Mouse (Mus musculus) monocyte, adult 5-6 weeks (primary cell): ENCODE results near the gene Gm36864. TPM values are rescaled to one million over a fixed set of nuclear protein-coding genes. Genes with fewer than 3 reads are reported as not detected.
A peak's percentile ranks its signal among the peaks of the same experiment; 100 is the strongest.
"Not testable (repeated sequence)": the region's sequence is repeated elsewhere in the genome, so short reads cannot be mapped to it uniquely, and the experiment has no call there.

Experiments
- ATAC-seq: fragments of 153-309, 156-312 bp; replicated peaks from 2 replicates; pipeline ENCODE4 v1.8.0; 2017; ENCODE audit warnings: mild to moderate bottlenecking; ENCODE audit not compliant: low TSS enrichment, insufficient number of reproducible peaks, severe bottlenecking, poor library complexity, low FRiP score
- total RNA-seq: library from RNA; stranded (forward); fragments of 200-1000, 200-491, 200-594 nt; gene quantifications from 3 replicates; pipeline ENCODE4 v1.2.3, GENCODE M21; 2017

Gm36864 gene
- not detected in 3 replicates for total RNA-seq

- no peak for ATAC-seq
Observed at GRCm38 (mm10) chr7:44235909-44236308, at the start of gene Gm36864. Gene Gm36864 (plus strand): TSS chr7:44236177.

DNA sequence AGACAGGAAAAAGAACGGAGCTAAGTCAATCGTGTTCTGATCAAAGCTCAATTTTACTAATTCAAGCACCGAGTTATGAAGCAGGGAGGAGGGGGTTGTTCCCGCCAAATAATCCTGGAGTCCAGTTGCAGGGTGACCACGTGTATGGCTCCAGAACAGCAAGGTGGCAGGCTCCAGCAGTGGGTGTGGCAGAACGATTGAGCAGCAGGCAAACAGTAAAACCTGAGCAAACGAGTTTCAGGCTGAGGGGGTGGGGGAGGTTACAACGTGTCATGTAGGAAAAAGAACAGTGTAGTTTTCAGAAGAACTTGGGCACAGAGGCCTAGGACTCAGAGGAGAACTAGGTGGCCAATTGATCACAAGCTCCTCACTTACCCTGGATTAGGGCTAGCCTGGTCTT is 49.5 kb upstream of the Gm36864 start:
- ATAC-seq: not testable (repeated sequence)

- not testable (repeated sequence) for ATAC-seq
Observed at GRCm38 (mm10) chr7:44187936-44188335, 48.0 kb upstream of the Gm36864 start, which contains the start of gene Klk1b24. Gene Klk1b24 (plus strand): TSS chr7:44188236.

DNA sequence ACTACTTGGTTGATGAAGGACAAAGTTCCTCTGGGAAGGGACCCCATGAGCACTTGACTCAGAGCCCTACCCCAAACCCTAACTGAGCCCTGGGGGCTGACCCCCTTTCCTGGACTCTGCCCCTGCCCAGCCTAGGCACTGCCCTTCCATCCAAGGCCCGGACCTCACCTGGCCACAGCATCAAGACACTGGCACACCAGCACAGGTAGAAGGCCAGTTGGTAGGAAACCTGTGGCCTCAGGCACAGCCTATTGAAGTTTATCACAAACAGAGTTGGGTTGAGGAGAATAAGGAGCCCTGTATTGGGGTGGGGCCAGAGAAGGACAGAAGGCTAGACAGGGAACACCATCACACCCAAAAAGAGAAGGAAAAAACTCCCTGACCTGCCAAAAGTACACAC is 42.5 kb upstream of the Gm36864 start:
- not testable (repeated sequence) for ATAC-seq

- no peak for ATAC-seq
Observed at GRCm38 (mm10) chr7:44197891-44198290, 38.1 kb upstream of the Gm36864 start, which contains the start of gene Klk1b3. Gene Klk1b3 (plus strand): TSS chr7:44198191.

GRCm38 (mm10) chr7:44207135-44207534 is 28.8 kb upstream of the Gm36864 start, which contains the start of gene Klk1b4:
Gene Klk1b4 (plus strand): TSS chr7:44207435.
- not testable (repeated sequence) for ATAC-seq

- no peak for ATAC-seq
Observed at GRCm38 (mm10) chr7:44208307-44208706, 27.7 kb upstream of the Gm36864 start.

DNA sequence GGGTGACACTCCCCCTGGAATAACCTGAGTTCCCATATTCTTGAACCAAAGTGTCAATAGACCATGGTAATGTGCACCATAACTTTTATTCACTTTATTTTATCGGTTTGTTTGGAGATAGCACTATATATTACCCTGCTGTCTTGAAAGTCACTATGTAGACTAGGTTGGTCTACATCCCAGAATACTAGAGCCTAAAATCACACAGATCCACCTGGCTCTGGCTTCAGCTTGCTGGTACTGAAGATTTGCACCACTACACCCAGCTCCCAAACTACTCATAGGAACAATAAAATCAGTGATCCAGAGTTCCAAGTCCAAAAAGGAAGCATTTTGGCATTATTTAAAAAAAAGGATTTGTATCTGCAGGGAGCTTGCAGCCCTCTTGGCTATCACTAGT is 20.3 kb upstream of the Gm36864 start, which contains the start of gene Klk1b5:
Gene Klk1b5, plus strand, starts transcription at position 301 of the 400 bp plus-strand sequence.
- ATAC-seq: no peak

- ATAC-seq: not testable (repeated sequence)
Observed at GRCm38 (mm10) chr7:44221601-44222000, 14.4 kb upstream of the Gm36864 start.

DNA sequence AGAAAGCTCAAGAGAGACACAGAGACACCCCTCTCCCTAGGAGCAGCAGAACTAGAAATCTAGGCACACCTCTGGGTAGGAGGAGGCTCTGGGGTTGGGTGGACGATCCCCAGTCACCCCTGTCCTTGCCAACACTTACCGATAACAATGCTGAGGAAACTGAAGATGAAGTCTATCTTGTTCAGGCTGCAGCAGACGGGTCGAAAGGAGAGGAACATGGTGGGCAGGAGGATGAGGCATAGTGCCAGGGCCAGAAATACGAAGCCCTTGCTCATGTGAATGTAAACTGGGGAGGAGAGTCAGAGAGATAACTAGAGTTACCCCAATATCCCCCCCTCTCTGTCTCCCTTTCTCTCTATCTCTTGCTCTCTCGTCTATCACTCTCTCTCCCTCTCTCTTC is 13.6 kb upstream of the Gm36864 start:
- ATAC-seq: not testable (repeated sequence)

DNA sequence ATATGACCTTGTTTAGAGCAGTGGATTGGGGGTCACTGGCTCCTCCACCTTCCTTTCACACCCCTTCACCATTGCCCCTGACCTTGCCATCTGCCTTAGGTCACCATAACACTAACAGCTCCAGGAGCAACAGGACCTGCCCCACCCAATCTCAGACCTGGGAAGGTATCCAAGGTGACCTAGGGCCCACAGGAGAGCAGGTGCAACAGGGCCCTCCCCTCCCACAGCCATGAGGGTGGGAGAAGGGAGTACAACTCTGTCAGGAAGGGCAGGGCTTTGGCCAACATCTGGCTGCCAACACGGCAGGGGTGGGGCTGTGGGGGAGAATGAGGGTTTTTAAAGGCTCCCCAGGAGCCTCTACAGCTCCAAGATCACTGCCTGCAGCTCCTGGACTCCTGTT is 10.9 kb upstream of the Gm36864 start, which contains the start of gene Klk1:
Gene Klk1, plus strand, starts transcription at position 285 of the 400 bp plus-strand sequence.
- ATAC-seq: no peak

DNA sequence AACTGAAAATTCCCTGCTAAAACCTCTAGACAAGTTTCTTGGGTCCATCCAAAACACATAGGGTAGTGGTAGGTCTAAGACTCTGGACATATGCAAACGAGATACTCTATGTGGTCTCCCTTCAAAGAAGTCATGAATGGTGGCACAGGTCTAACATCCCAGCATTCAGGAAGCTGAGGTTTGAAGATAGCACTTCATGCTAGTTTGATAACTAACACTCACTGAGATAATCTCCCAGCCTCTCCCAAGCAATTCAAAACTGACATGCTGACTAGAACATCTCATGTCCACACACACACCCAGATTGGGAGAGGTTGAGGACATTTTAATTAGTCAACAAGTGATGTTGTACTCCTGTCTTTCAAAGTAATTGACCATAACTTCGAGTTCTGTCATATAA is 3.9 kb downstream of the Gm36864 start:
- ATAC-seq: no peak

DNA sequence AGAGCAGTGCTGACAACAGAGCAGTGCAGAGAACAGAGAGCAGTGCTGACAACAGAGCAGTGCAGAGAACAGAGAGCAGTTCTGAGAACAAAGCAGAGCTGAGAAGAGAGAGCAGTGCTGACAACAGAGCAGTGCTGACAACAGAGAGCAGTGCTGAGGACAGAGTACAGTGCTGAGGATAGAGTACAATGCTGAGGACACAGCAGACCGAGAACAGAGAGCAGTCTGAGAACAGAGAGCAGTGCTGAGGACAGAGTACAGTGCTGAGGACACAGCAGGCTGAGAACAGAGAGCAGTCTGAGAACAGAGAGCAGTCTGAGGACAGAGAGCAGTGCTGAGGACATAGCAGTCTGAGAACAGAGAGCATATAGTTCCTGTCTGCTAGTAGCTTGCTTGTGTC is 4.7 kb downstream of the Gm36864 start:
- no peak for ATAC-seq

- ATAC-seq: no peak
Observed at GRCm38 (mm10) chr7:44241163-44241562, 5.2 kb downstream of the Gm36864 start.

- no peak for ATAC-seq
Observed at GRCm38 (mm10) chr7:44244080-44244479, 8.1 kb downstream of the Gm36864 start.

DNA sequence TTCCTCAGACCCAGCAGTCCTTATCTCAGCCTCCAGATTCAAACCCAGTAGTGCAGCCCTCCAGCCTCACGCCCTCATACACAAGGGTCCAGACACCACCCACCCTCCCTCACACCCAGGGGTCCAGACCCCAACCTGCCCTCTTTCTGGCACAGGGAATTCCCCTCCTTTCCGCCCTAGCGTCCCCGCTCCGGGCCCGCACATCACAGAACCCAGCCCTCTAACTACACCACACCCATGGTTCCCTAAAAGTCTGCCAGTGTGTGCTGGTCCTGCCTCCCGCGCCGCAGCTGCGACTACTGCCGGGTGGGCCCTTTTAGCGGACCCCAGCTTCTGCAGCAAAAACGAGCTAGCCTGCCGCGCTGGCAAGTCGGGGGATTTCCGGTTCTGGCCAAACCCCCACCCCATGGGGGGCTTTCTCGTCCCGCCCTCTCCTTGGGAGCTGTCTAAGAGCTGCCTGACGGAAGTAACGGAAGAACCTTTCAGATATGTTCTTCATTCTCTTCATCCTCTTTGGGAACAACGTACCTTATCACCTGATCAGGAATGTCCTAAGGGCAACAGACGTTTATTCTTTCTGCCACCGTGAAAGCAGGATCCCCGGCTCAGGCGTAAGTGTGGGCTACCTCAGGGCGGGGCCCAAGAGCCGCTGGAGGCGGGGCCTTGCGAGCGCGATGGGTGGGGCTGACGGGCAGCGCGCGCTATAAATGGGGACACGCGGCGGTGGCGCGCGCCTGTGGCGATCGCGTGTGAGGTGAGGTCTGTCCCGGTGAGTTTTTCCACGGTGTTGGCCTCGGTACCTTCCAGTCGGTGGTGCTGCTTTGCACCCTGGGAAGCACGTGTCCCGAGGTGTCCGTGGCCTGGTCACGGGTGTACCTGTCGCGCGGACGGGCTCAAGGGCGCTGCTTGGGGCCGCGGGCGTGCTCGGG is 10.3 kb downstream of the Gm36864 start, which contains the start of the genes 1700028J19Rik and 2410002F23Rik:
Gene 1700028J19Rik, minus strand, starts transcription at position 641 of the 929 bp plus-strand sequence.
Gene 2410002F23Rik, plus strand, starts transcription at position 668 of the 929 bp plus-strand sequence.
- peak; percentile 69 for ATAC-seq

GRCm38 (mm10) chr7:44246984-44247470 is 11.1 kb downstream of the Gm36864 start:
- ATAC-seq: 0 out of 2 replicates have a peak, but pooled peaks have one; percentile 5

GRCm38 (mm10) chr7:44247971-44248370 is 12.0 kb downstream of the Gm36864 start:
- ATAC-seq: no peak

DNA sequence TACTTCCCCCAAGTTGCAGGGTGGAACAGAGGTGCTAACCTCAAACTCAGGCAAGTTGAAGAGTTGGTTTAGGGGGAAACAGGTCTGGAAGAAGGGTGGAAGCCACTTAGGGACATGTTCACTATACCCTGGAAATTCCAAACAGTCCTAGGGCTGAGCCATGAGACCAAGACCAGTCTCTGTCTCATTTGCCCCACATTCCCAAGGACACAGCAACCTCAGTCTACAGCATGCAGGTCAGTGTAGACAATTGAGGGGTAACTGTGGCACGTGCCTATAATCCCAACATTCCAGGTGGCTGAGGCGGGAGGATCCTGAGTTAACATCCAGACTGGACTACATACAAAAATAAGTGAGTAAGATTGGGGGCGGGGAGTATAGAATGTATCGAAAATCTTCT is 13.3 kb downstream of the Gm36864 start:
- ATAC-seq: no peak
